Mouse (Mus musculus) spleen, adult 12 weeks (tissue): Measurements from ENCODE around the gene Iqub.

Experiments used
- DNase-seq: peaks from one replicate; pipeline ENCODE4 v3.0.0; 2022; ENCODE audit warnings: low spot score

Iqub gene

DNA sequence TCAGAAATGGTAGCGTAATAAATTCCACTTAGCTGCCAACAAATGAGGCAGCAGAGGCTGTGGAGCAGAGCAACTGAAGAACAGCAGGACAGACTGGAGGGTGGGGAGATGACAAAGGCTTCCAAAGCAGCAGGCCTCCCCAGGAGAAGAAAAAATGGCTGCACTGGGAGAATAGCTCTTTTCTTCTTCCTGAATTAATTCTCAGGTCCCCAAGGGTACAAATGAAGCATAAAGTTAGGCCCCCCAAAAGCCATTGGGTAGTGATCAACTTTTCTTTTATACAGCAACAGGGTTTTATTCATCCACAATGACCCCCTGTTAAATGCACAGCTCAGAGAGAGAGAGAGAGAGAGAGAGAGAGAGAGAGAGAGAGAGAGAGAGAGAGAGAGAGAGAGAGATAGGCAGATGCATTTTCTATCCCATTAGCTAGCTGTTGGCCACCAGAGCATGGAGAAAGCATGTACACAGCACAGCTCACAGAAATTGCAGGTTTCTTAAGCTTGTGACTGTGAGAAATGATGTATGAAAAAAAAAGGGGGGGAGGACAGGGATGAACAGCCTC lies 44.2 kb downstream of the Iqub start:
- DNase-seq: no peak

DNA sequence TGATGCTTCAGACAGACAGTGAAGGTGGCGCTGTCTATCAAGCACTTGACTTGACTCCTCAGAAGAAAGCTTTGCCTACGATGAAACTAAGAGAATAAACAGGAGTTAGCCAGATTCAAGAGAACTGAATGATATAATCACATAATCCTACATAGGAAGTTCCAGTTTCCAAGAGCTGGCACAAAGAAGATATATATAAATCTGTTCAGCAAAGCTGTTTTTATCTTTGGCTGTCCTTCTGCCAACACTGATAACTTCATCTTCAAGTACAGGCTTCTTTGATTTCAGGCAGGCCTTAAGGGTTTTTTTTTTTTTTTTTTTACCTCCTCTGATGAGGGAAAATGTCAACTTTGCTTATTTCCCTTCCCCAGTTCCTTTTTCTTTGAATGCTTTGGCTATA lies 44.7 kb downstream of the Iqub start:
- DNase-seq: no peak

- DNase-seq: no peak
These were observed 58.8 kb downstream of the Iqub start for GRCm38 (mm10) chr6:24456097-24456496.

DNA sequence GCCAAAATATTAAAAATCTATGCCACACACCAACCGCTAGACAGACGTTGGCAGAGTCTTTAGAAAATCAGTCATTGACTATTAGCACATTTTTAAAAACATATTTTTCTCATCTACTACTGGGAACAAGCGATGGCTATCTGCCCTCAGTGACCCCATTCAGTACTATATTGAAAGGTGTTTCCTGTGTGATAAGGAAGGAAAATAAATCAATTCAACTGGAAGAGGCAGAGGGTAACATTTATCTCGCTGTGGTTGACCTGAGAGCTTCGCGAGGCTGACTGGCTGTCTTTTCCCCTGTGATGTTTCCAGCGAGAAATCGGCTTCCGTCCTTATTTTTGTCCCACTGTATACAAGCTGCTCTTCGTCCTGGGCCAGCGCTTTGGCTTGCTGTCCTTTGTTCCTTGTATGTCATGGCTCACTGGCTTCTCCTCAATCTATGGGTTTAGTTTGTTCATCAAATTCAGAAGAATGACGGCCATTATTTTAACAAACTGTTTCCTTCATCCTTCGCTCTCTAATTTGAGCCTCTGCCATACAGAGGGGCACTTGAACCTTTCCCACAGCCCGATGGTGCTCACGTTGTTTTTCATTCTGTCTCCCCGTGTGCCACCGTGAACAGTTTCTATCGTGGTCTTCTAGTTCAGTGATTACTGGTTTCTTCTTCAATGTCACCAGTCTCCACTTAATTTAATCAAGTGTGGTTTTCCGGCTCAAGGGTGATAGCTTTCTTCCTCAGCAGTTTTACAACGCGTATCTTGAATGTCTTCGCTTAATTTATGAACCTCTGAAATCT lies 63.6 kb downstream of the Iqub start:
- DNase-seq: no peak

DNA sequence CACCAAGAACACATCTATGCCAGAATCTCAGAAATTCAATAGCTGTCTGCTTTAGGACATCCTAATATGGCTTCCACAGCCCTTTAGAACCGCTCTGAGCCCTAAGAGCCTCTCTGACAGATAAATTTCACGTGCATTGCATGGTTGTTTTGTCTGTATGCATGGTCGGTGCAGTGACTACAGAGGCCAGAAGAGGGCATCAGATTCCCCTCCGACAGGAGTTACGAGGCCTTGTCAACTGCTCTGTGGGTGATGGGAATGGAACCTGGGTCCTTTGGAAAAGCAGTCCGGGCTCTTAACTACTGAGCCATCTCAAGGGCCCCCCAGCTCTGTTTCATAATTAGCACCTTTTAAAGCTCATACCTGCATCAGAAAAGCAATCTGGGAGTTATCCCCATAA lies 64.6 kb downstream of the Iqub start:
- DNase-seq: no peak

DNA sequence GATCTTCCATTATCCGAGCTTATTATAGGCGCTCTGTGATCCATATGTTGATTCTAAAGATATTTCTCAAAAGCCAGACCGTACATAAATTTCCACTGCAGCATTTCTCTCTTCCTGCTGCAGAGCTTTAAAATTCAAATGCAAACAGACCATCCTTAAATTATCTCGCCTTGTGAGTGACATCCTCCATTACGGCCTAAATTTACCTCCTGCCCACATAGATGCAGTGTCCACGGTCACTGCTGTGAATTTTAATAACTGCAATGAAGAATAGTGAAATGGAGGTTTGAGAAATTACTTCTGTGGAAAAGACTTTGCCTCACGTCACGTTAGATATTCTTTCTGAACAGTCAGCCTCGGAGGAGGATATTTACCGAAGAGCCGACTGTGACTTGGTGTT lies 98.8 kb downstream of the Iqub start:
- no peak for DNase-seq

- DNase-seq: no peak
These were observed 99.4 kb downstream of the Iqub start for GRCm38 (mm10) chr6:24415500-24415899.

GRCm38 (mm10) chr6:24408573-24409427 lies 106.1 kb downstream of the Iqub start:
- no peak for DNase-seq

DNA sequence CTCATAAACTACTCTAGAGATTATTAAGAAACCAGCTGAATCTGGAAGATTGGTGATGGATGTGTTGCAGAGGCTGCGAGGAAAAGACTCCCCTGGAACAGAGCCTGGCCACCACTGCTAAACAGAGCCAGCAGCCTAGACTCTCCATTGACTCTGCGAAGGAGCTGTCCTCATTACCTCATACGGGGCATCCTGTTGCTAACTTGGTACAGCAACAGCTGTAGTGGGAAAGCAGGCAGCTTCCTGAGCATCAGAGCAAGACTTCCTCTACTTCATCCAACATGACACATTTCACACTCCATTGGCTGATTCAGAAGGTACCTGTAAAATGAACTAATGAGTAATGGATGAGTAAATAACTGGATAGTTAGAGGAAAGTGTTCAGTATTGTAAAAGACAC lies 107.1 kb downstream of the Iqub start:
- no peak for DNase-seq

DNA sequence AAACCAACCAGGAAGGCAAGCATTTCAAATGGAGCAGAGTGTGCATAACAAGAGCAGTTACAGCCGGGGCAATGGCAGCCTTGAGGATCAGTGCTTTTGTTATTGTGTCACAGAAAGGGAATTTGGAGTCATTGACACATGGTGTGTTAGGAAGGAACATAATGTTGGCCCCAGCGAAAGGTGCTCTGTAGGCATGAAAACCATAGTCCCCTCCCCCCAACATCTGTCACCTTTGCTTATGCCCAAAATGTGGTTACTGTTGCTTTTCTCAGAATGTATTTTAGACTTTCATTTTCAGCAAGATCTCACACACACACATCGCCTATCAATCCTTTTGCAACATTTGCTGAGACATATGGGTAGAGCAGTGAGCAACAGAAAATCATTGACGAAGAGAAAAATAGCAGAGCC lies 117.6 kb downstream of the Iqub start:
- DNase-seq: no peak
